Mouse (Mus musculus) forebrain, embryonic 12.5 days (tissue): ENCODE data around the gene Mboat2. TPM values are rescaled to one million over a fixed set of nuclear protein-coding genes. Genes with fewer than 3 reads are reported as not detected.

Source experiments
- ATAC-seq: fragments of 200-750 bp; cut with Nextera tagmentation; 2 replicates; pipeline ENCODE4 v1.8.0; 2017; ENCODE audit warnings: moderate TSS enrichment; ENCODE audit not compliant: low FRiP score
- H3K27ac ChIP-seq: fragments of 300-500 bp; sonication (generic); 2 replicates; pipeline ENCODE4 v1.5.1; 2016; ENCODE audit warnings: mild to moderate bottlenecking
- H3K27me3 ChIP-seq: fragments of 300-500 bp; sonication (generic); 2 replicates; pipeline ENCODE4 v1.6.1; 2016; ENCODE audit warnings: mild to moderate bottlenecking
- H3K36me3 ChIP-seq: fragments of 300-500 bp; sonication (generic); replicated peaks from 2 replicates; pipeline ENCODE4 v1.6.1; 2016; ENCODE audit warnings: mild to moderate bottlenecking
- H3K4me1 ChIP-seq: fragments of 300-500 bp; sonication (generic); 2 replicates; pipeline ENCODE4 v1.6.1; 2016
- H3K4me2 ChIP-seq: fragments of 300-500 bp; sonication (generic); 2 replicates; pipeline ENCODE4 v1.6.1; 2016; ENCODE audit warnings: mild to moderate bottlenecking, moderate library complexity
- H3K4me3 ChIP-seq: fragments of 300-500 bp; sonication (generic); replicated peaks from 2 replicates; pipeline ENCODE4 v1.5.1; 2016; ENCODE audit warnings: mild to moderate bottlenecking
- H3K9ac ChIP-seq: fragments of 300-500 bp; sonication (generic); 2 replicates; pipeline ENCODE4 v1.6.1; 2016; ENCODE audit warnings: mild to moderate bottlenecking
- H3K9me3 ChIP-seq: fragments of 300-500 bp; sonication (generic); 2 replicates; pipeline ENCODE4 v1.6.1; 2016
- WGBS: fragments of 180-500 bp; shearing (Covaris S2); methylation state at CpG from one replicate; pipeline ENCODE4 v1.1.7; 2016; 5-methylcytosine and 5-hydroxymethylcytosine counted together
- polyA plus RNA-seq: library from polyadenylated mRNA; unstranded; fragments of >200 nt; fragmentation: Nextera tagmentation; extraction: Ambion mirVana; gene quantifications from 2 replicates; pipeline ENCODE4 v1.2.1, GENCODE M21; 2016

The Mboat2 gene
- polyA plus RNA-seq, 1 experiment from 2014 or later: 58.4 TPM

DNA sequence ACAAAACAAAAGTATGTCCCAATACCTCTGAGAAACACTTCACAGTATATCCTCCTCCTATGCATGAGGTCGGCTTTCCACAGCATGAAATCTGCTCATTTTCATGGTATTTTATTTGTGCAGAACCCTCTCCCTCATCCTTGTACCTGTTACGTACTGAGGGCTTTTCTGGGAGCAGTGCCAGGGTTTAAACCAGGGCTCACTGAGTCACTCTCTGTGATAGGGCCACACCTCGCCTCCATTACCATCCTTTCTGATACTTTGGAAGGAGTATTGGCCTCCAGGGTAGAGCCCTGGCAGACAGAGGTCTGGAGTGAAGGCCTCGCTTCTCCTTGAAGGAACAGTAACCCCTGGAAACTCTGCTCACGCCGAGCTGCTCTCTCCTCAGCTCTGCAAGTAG is 174.7 kb downstream of the Mboat2 start:
- ATAC-seq: no peak
- 89% methylated on average over 6 of the region's 6 CpGs for WGBS
- Histone ChIP-seq H3K27ac (no peak overlapping the region), H3K9me3 (no peaks in the 10 kb centered on the region), H3K4me2 (no peak overlapping the region), H3K4me3 (no peak overlapping the region), H3K9ac (no peak overlapping the region), H3K4me1 (no peaks in the 10 kb centered on the region), H3K27me3 (no peaks in the 10 kb centered on the region), H3K36me3 (peaks cover 74% of the 10 kb centered on the region)

DNA sequence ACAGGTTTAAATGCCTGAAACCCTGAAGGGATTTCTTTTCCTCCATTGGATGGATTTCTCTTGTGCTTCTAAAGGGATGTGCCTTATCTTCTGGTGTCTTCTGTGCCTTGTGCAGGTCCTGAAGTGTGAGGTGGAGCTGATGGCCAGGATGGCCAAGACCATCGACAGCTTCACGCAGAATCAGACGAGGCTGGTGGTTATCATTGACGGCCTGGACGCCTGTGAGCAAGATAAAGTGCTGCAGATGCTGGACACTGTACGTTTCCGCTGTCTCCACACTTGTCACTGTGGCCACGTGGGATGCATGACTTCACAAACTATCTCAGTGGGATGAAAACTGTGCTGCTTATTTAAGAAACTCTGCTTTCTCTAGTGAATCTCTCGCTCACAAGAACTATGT is 179.3 kb downstream of the Mboat2 start:
- WGBS: 95% methylated on average over 9 of the region's 9 CpGs
- Histone ChIP-seq H3K9ac (no peak overlapping the region), H3K9me3 (no peaks in the 10 kb centered on the region), H3K36me3 (peaks cover 76% of the 10 kb centered on the region), H3K27me3 (no peaks in the 10 kb centered on the region), H3K27ac (no peak overlapping the region), H3K4me2 (no peak overlapping the region), H3K4me1 (no peaks in the 10 kb centered on the region), H3K4me3 (no peak overlapping the region)
- ATAC-seq: no peak

DNA sequence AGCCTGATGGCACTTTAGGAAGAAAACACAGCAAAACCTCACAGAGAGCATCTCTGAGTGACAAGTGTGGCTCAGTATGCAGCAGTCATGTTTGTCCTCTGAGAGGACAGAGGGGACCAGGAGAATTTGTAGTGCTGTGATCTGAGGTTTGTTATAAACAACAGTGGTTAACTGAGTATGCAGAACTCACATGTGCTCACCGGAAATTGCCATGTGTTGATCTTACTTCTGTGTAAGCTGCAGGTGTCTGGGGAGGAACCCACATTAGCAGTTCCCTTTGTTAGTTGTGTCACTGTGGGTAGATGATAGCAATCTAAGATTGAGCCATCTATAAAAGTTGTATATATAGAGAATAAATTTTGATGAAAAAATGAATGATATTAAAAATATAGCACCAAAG is 179.7 kb downstream of the Mboat2 start:
- Histone ChIP-seq H3K9me3 (no peaks in the 10 kb centered on the region), H3K4me1 (no peaks in the 10 kb centered on the region), H3K9ac (no peak overlapping the region), H3K4me2 (no peak overlapping the region), H3K36me3 (peaks cover 77% of the 10 kb centered on the region), H3K27ac (no peak overlapping the region), H3K27me3 (no peaks in the 10 kb centered on the region), H3K4me3 (no peak overlapping the region)
- no peak for ATAC-seq
- WGBS: 96% methylated on average over 1 of the region's 1 CpGs

DNA sequence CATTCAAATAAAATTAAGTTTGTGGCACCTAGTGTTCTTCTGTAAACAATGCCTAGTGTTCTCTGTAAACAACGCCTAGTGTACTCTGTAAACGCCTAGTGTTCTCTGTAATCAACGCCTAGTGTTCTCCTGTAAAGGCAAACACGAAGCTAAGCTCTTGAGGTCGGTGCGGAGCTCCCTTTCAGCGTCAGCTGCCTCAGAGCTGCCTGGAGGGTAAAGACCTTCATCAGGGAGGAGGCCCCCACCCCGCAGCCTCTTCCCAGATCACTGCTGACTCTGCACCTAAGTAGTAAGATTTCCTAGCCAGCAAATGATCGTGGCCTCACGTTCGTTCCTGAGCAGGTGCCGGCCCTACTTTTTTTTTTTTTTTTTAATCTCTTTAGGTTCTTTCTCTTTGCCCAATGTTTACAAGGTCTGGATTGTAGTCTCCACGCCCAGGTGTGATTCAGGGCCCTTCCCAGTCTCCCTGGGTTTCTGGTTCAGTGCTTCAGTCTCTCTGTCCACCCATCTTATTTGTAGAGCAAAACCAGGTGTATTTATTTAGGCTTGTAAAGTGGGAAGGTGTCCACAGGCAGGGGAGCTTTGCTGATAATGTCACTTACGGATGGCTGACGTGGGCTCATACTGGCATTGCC is 181.2 kb downstream of the Mboat2 start:
- no peaks in the 10 kb centered on the region for H3K27me3 ChIP-seq
- peaks cover 81% of the 10 kb centered on the region for H3K36me3 ChIP-seq
- ATAC-seq: no peak
- no peak overlapping the region for H3K4me3 ChIP-seq
- WGBS: 80% methylated on average over 15 of the region's 15 CpGs
- H3K27ac ChIP-seq: no peak overlapping the region
- no peaks in the 10 kb centered on the region for H3K9me3 ChIP-seq
- H3K4me2 ChIP-seq: no peak overlapping the region
- H3K4me1 ChIP-seq: no peaks in the 10 kb centered on the region
- no peak overlapping the region for H3K9ac ChIP-seq

DNA sequence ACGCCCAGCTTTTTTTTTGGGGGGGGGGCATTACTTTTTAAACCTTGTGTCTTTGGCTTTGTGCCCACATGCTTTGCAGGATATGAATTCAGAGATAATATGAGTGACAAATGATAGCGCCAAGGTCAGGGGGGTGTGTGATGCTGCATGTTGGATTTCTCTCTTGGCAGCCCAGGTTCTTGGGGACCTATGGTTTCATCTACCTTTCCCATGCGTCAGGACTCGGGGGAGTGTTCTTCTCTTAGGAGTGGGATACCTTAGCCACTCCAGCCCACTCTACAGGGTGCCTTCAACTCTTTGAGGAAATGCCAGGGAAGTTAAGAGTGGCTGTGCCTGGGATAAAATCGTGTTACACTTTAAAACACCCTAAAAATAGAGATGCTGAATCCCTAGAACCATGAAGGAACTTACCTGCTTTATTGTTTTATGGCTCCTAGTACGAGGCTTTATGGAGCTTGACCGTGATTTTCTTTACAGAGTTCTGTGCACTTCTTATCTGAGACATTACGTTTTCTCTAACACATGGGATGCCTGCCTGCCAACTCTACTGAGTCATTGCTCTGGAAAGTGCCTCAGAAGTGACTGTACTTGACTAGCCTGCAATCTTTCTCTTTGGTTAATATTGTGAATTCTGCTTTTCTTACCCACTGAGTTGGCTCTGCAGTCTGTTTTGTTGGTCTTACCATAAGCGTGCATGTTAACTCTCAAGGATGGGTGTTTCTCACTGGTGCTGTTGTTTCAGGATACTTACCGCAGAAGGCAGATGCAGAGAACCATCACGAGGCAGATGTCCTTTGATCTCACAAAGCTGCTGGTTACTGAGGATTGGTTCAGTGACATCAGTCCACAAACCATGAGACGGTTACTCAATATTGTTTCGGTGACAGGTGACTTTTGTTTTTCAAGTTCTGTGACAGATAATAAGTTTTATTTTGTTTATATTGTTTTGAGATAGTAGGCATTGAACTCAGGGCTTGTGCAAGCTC is 182.2 kb downstream of the Mboat2 start:
- no peak overlapping the region for H3K4me2 ChIP-seq
- 88% methylated on average over 13 of the region's 13 CpGs for WGBS
- H3K4me3 ChIP-seq: no peak overlapping the region
- H3K36me3 ChIP-seq: peaks cover 82% of the 10 kb centered on the region
- H3K9me3 ChIP-seq: no peaks in the 10 kb centered on the region
- ATAC-seq: no peak
- H3K27me3 ChIP-seq: no peaks in the 10 kb centered on the region
- H3K27ac ChIP-seq: no peak overlapping the region
- no peaks in the 10 kb centered on the region for H3K4me1 ChIP-seq
- H3K9ac ChIP-seq: no peak overlapping the region

Other genes starting within 250 kb of the Mboat2 start
- gene Klf11, start 179.6 kb upstream of the Mboat2 start, polyA plus RNA-seq: 15.4 and 15.5 TPM in 2 replicates
- gene Cys1, start 149.1 kb upstream of the Mboat2 start, polyA plus RNA-seq: 1.0 and 1.1 TPM in 2 replicates
- gene Rrm2, start 122.6 kb upstream of the Mboat2 start, polyA plus RNA-seq: 525 and 536 TPM in 2 replicates
- gene Kidins220, start 144.0 kb downstream of the Mboat2 start, polyA plus RNA-seq: 80.0 and 88.1 TPM in 2 replicates